Mouse (Mus musculus): ENCODE measurements around the gene Snx15.
A peak's percentile ranks its signal among the peaks of the same experiment; 100 is the strongest.
"Not testable (repeated sequence)": the region's sequence is repeated elsewhere in the genome, so short reads cannot be mapped to it uniquely, and the experiment has no call there.

Gene Snx15

GRCm38 (mm10) chr19:6127760-6128341 lies at the start of gene Snx15:
Gene Snx15 (minus strand): TSS chr19:6128304.
- peak; percentile 95 to 97 for DNase-seq (ENCODE audit: low read depth in 2 of 2, low spot score in 2 of 2)

DNA sequence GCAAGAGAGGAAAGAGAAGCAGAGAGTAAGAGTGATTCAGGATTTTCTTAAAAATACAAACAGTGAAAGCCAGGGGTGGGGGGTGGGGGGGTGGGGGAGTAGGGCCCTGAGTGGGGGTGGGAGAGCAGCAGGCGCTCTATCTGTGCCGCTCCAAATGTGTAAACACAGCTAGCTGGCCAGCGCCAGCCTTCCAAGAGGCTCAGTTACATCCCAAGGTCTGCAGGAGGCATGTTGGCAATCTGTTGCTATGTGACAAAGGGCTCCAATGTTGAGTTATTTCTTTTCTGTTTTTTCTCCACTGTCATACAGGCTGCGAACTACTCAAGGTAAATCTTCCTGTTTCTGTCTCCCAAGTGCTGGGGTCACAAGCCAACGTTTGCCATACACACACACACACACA lies 46.7 kb upstream of the Snx15 start:
- no peak for DNase-seq (ENCODE audit: low read depth in 2 of 2, low spot score in 2 of 2)

DNA sequence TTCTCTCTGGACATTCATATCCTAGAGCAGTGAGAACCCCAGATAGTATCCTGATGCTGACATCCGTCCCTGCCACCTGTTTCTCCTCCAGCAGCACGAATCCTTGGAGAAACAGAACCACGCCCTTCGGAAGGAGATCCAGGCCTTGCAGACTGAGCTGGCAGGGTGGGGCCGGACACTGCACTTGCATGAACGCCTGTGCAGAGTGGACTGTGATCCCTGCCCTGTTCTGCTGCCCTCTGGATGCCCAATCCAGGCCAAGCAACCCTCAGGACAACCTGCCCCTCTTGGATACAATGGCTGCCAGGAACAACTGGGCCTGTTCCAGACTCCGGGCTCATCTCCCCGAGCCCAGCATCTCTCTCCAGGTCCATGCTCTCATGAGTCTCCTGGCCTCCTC lies 43.1 kb upstream of the Snx15 start:
- no peak for DNase-seq (ENCODE audit: low read depth in 2 of 2, low spot score in 2 of 2)

DNA sequence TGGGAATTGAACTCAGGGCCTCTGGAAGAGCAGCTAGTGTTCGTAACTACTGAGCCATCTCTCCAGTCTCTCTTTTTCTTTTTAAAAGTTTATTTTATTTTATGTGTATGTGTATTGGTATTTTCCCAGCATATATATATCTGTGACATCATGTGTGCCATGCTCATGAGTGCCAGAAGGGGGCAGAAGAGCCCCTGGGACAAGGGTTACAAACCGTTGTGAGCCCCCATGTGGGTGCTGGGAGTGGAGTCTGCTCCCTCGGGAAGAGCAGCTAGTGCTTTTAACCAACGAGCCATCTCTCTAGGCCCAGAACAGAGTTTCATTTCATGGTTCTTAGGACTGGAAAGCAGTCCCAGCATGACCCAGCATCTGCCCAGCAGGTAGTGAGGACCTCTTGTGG lies 38.6 kb upstream of the Snx15 start:
- DNase-seq (ENCODE audit: low read depth in 2 of 2, low spot score in 2 of 2), result no peak

DNA sequence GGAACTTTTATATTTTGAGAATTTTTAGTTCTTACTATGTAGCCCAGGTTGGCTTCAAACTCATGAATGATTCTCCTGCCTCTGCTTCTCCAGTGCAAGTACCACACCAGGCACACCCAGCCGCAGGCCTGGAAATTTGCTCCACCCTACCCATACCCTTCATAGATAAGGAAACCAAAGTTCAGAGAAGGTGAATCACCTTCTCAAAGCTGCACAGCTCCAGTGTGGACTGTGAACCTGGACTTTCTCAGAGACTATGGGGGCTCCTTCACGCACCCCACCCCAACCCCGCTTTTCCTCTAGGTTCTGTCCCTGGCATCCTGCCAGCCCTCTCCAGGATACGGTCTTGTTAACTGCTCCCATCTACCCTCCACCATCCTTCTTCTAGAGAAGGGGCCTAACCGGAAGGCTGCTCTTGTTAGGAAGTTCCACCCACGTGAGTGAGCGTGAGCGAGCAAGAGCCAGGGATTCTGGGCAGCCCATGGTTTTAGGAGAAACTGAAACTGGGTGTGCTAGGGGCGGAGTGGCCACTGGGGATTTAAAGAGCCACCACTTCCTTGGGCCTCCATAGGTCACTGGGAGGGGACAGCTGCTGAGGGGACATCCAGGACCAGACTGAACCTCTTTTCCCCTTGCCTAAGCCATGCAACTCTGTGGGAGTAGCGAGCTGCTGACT lies 35.9 kb upstream of the Snx15 start:
- DNase-seq (ENCODE audit: low read depth in 2 of 2, low spot score in 2 of 2), result no peak

DNA sequence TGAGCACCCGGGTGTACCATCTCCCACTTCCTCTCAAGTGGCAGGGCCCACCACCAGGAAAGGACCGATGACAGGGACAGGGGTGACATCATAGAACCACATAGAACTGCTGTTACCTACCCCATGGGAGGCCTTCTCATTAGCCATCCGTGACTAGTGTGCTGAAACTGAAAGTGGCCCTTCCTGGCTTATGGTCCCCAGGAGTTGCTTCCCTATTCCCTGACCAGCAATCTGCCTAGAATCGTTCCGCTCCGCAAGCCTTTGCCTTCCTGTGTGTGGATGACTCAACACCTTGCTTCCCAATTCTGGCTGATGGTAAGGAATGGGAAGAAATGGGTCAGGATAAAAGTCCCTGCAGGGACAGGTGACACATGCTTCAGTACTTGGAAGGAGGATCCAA lies 29.1 kb upstream of the Snx15 start:
- no peak for DNase-seq (ENCODE audit: low read depth in 2 of 2, low spot score in 2 of 2)

GRCm38 (mm10) chr19:6156372-6156771 lies 28.3 kb upstream of the Snx15 start:
- DNase-seq (ENCODE audit: low read depth in 2 of 2, low spot score in 2 of 2), result no peak

DNA sequence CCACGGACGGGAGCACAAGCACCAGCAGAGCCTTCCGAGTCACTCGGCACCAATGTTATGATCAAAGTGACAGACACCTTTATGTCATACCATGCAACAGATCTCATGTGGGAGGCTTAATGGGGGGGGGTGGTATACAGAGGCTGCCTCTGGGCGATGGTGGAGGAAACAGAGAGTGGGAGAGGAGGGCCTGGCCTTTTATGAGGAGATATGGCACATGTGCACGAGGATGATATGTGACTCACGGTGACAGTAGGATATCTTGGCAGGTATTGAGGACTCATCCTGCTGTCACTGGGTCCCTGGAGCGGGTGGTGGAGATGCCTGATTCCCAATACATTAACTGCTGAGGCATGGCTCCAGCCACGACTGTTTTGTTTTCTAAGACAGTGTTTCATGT lies 27.1 kb upstream of the Snx15 start:
- no peak for DNase-seq (ENCODE audit: low read depth in 2 of 2, low spot score in 2 of 2)

GRCm38 (mm10) chr19:6144842-6145241 lies 16.7 kb upstream of the Snx15 start:
- DNase-seq (ENCODE audit: low read depth in 2 of 2, low spot score in 2 of 2), result no peak

- peak; percentile 66 to 80 for DNase-seq (ENCODE audit: low read depth in 2 of 2, low spot score in 2 of 2)
These were observed 13.3 kb upstream of the Snx15 start, which contains the start of gene Arl2 for GRCm38 (mm10) chr19:6141394-6141749. Gene Arl2 (minus strand): TSS chr19:6141548.

DNA sequence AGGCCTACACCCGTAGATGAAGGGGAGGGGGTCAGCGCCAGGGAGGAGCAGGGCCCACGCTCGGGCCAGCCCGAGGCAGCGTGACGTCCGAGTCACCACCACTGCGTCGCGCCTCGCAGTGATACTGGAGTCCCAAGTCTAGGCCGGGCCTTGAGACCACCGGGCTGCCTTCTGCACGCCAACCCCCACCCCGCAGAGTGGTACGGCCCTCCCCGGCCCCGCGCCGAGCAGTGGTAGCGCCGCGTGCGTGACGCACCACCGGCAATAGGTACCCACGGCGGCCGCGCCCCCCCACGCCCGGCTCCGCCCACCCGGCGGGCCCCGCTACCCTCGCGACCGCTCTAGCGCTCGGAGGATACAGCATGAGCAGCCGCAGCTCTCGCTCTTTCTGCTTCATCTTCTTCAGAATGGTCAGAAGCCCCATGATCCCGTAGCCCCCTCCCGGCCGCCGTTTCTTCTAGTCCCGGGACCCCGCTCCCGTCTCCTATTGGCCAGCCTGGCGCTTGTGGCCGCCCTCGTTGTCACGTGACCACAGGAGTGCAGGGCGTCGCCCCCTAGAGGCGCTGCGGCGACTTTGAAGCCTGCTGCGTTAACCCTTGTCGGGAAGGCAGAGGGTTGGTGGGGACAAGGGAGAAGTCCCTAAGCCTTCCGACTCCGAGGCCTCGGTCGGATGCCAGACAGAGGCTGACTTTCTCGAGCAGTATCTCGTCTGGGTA lies 12.7 kb upstream of the Snx15 start, which contains the start of gene Batf2:
TSS of gene Batf2 (plus strand) at position 306 of the 716 bp plus-strand sequence.
- peak; percentile 90 to 91 for DNase-seq (ENCODE audit: low read depth in 2 of 2, low spot score in 2 of 2)

DNA sequence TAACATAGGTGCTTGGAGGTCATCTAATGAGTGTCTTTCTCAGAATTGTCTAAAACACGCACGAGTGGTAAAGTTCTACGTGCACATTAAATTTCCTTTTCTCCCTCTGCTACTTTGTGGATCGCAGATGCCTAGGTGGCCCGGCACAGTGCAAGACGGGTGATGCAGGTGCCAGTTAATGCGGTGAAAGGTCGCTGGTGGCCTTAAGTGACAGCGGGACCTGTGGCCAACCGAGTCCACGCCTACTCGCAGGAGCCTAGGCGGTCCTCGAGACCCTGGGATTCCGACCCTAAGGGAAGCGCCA lies 12.2 kb upstream of the Snx15 start:
- no peak for DNase-seq (ENCODE audit: low read depth in 2 of 2, low spot score in 2 of 2)

- no peak for DNase-seq (ENCODE audit: low read depth in 2 of 2, low spot score in 2 of 2)
These were observed 11.6 kb upstream of the Snx15 start for GRCm38 (mm10) chr19:6139701-6140100.

DNA sequence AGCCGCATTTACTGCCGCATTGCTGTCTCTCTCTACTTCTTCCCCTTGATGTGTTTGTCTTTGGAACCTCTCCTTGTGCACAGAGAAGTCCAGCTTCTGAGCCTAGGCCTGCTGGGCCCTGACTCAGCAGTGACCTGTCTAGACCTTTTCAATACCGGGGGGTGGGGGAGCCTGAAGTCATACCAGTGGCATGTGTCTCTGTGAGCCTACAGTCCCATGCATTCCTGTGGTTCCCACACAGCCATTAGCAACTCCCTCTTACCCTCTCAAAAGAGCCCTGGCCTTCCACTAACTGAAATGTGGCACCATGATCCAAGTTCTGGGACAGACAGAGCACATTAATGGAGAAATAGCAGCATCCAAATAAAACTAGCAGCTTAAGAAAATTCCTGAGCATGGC lies 8.3 kb upstream of the Snx15 start:
- no peak for DNase-seq (ENCODE audit: low read depth in 2 of 2, low spot score in 2 of 2)

DNA sequence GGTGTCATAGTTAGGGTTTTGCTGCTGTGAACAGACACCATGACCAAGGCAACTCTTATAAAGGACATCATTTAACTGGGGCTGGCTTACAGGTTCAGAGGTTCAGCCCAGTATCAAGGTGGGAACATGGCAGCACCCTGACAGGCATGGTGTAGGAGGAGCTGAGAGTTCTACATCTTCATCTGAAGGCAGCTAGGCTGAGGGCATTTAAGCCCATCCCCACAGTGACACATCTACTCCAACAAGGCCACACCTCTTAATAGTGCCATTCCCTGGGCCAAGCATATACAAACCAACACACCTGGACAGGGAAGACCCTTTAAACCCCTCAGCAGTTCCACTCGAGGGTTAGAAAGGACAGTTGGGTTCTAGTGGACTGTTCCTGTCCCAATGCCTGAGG lies 5.1 kb upstream of the Snx15 start:
- not testable (repeated sequence) for DNase-seq (ENCODE audit: low read depth in 2 of 2, low spot score in 2 of 2)

- DNase-seq (ENCODE audit: low read depth in 2 of 2, low spot score in 2 of 2), result no peak
These were observed 4.2 kb upstream of the Snx15 start for GRCm38 (mm10) chr19:6132171-6132827.

- DNase-seq (ENCODE audit: low read depth in 2 of 2, low spot score in 2 of 2), result not testable (repeated sequence)
These were observed 2.5 kb upstream of the Snx15 start for GRCm38 (mm10) chr19:6130414-6131128.

- DNase-seq (ENCODE audit: low read depth in 2 of 2, low spot score in 2 of 2), result no peak
These were observed 1.1 kb downstream of the Snx15 start for GRCm38 (mm10) chr19:6126789-6127580.

- peak; percentile 62 to 71 for DNase-seq (ENCODE audit: low read depth in 2 of 2, low spot score in 2 of 2)
These were observed 1.8 kb downstream of the Snx15 start for GRCm38 (mm10) chr19:6126289-6126688.

DNA sequence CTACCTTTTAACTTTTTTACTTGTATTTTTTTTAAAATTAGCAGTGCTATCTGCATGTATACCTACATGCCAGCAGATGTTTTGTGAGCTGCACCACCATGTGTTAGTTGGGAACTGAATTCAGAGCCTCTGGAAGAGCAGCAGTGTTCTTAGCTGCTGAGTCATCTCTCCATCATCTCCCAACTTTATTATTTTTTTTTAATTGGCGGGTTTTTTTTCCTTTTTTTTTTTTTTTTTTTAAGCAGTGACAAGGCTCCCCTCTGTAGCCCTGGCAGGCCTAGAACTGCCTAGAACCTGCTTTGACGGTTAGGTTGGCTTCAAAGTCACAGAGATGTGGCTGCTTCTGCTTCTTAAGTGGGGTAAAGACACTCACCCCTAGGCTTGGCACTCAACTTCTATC lies 3.2 kb downstream of the Snx15 start:
- no peak for DNase-seq (ENCODE audit: low read depth in 2 of 2, low spot score in 2 of 2)

GRCm38 (mm10) chr19:6123330-6123729 lies 4.8 kb downstream of the Snx15 start:
- DNase-seq (ENCODE audit: low read depth in 2 of 2, low spot score in 2 of 2), result no peak
